Mouse (Mus musculus) heart, postnatal 10 days (tissue): ENCODE results near the gene Ccdc34. TPM values are rescaled to one million over a fixed set of nuclear protein-coding genes. Genes with fewer than 3 reads are reported as not detected.
A peak's percentile ranks its signal among the peaks of the same experiment; 100 is the strongest.
"Not testable (repeated sequence)": the region's sequence is repeated elsewhere in the genome, so short reads cannot be mapped to it uniquely, and the experiment has no call there.

Experiments used
- DNase-seq, 2 experiments: peaks; one replicate each; pipeline ENCODE4 v3.0.0; 2021
- intact Hi-C: fragments of 180-260 bp; cut with DNase I; formaldehyde crosslinking; loops from one replicate; pipeline ENCODE4 v1.15.1; 2025
- total RNA-seq, 2 experiments: library from RNA; stranded (reverse); gene quantifications; 2 replicates each; pipeline ENCODE4 v1.2.3; 2021

Gene Ccdc34
- total RNA-seq, 2 experiments from 2014 or later, result 12.4 to 14.0 TPM

DNA sequence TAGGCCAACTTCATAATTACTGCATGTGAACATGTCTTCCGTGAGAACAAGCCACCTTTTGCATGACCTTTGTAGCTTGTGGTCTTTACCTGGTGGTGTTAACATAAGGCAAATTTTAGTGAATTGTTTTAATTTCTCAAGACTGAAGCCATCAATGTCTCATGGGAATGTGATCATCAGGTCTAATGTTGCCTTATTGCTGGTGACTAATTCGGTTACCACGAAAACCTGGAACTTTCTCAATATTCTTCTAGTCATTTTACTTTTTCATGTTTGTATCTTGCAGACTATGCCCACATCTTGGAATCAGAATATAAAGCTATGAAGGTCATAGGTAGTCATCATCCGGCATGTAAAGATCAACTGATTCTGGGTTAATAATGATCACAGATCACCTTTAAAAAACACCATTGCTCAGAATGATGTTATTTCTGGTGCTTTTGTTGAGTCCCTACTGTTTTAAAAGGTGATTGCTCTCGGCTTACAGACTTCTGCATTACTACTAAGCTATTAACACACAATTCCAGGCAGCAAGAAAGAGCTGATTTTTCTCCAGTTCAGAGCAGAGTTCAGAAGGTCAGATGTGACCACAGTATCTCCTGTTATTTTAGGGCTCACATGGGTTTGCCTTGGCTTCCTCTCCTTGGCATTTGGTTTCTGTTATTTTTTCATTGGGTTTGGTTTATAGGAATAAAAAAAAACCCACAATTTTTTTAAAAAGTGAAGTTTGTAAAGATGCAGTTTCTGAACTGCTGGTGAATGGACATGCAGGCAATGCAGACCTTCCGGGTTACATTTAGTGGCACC, 57.2 kb downstream of the Ccdc34 start:
- intact Hi-C loops, result no loop called here
- no peak for DNase-seq

DNA sequence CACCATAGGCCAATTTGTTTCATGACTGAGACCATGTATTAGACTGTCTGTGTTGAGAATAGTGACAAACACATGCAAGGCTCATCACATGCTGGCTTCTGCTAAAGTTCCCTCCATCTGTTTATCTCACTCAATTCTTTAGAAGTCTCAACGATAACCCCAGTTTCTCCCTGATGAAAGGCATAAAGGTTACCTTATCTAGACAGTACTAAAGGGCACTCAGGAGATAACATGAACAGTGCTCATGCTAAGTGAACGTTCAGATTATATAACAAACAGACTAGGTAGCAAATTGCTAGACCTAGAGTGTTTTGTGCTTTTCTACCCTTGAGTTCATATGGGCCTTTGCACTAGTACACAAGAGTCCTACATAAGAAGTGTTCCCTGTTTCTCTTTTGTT, 59.6 kb downstream of the Ccdc34 start:
- no peak for DNase-seq
- intact Hi-C loops, result no loop called here

- intact Hi-C loops, result no loop called here
- no peak for DNase-seq
These were observed 60.0 kb downstream of the Ccdc34 start for GRCm38 (mm10) chr2:110077655-110078054.

DNA sequence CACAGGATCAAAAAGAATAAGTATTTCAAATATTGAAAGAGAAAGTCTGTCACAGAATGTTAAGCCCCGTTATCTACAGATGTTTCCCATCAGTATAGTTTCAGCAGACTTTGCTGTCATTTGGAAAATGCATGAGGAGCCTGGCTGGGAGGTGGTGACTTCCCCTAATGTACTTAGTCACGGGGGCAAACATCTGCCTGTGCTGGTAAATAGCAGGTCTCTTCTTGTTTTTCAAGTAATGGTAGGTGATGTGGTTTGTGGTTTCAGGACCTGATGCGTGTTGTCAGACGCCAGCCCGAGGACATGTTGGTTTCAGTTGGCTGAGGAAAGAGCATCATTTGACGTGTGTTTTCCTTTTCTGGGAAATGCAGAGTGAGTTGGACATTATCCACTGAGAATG, 62.9 kb downstream of the Ccdc34 start:
- DNase-seq, result no peak
- intact Hi-C loops, result no loop called here

DNA sequence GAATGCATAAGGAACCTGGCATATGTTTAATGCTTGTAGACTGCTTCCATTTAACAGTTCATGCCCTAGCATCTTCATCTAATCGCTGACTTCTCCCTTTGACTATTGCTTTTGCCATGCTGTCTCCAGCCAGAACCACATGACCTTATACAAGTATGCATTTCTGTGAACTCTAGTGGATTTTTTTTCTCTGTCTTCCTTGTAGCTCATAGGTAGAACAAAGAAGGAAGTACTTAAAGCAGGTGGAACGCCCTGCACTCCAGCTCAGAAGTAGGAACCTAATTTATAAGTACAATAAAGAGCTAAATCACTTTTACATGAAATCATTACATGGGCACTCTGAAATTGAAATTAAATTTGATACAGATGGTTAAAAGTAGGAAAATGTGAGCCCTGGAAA, 65.4 kb downstream of the Ccdc34 start:
- DNase-seq, result no peak
- intact Hi-C loops, result no loop called here

GRCm38 (mm10) chr2:110085701-110086143, 68.1 kb downstream of the Ccdc34 start:
- DNase-seq, result peak; percentile 61 to 68
- intact Hi-C loops, result no loop called here

DNA sequence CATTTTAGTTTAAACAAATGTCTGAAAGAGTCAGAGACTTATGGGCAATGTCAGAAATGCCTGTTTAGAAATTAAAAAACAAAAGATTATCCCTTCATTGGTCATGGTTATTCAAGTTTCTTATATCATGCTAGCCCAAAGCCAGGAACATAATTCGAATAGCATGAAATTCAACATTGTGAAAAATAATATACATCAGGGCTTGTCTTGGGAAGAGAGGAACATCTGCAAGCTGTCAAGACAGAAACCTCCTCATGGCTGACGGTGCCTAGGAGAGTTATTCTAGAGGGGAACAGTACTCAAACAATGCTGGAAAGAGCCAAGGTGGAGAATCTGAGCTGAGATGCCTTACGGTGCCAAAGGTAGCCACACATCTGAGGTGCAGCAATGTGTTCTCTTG, 96.5 kb downstream of the Ccdc34 start:
- intact Hi-C loops, result no loop called here
- no peak for DNase-seq

- intact Hi-C loops, result no loop called here
- no peak for DNase-seq
These were observed 111.8 kb downstream of the Ccdc34 start for GRCm38 (mm10) chr2:110129396-110129795.

- intact Hi-C loops, result no loop called here
- DNase-seq, result no peak
These were observed 114.0 kb downstream of the Ccdc34 start for GRCm38 (mm10) chr2:110131573-110131972.

GRCm38 (mm10) chr2:110133356-110134115, 115.9 kb downstream of the Ccdc34 start:
- intact Hi-C loops, result no loop called here
- no peak for DNase-seq

- DNase-seq, result no peak
- intact Hi-C loops, result no loop called here
These were observed 117.4 kb downstream of the Ccdc34 start for GRCm38 (mm10) chr2:110134765-110135594.

DNA sequence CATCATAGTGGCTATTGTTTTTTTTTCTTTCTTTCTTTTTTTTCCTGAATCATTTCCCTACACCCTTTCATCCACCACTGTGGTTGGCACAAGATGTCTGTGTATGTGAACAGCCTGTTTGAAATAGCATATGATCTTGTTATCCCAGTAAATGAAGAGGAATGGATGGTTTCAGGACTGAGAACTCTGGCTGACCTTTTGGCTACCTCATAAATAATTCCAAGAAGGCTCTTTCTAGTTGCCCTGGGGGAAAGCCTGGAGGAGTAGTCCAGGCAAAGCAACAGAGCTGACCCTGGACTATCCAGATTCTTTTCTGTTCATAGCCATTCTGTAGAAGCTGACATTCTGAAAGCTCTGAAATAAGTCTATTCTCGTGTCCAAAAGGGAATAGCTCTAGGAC, 119.7 kb downstream of the Ccdc34 start:
- DNase-seq, result peak in 1 of 2 experiments; percentile 3
- intact Hi-C loops, result no loop called here

- intact Hi-C loops, result no loop called here
- DNase-seq, result no peak
These were observed 120.5 kb downstream of the Ccdc34 start for GRCm38 (mm10) chr2:110138096-110138495.

GRCm38 (mm10) chr2:110147980-110148379, 130.4 kb downstream of the Ccdc34 start:
- DNase-seq, intact Hi-C loops: not testable (repeated sequence)

- DNase-seq, result no peak
- intact Hi-C loops, result no loop called here
These were observed 131.6 kb downstream of the Ccdc34 start for GRCm38 (mm10) chr2:110149246-110149645.

DNA sequence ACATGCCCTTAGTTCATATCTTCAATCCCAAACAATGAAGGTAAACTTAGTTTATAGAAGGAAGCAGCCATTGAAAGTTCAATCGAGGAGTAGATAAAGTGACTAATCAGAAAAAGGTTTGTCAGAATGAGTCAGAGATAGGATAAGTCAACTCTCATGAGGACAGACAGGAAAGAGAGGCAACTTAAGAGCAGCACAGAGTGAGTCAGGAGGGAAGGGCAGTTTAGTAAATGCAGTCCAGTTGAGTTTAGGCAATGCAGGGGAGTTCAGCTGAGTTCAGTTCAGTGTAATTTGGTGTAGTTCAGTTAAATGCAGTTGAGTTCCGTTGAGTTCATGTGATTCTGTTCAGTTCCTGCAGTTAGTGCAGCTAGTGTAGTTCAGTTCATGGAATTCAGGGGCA, 138.7 kb downstream of the Ccdc34 start:
- no peak for DNase-seq
- intact Hi-C loops, result no loop called here

DNA sequence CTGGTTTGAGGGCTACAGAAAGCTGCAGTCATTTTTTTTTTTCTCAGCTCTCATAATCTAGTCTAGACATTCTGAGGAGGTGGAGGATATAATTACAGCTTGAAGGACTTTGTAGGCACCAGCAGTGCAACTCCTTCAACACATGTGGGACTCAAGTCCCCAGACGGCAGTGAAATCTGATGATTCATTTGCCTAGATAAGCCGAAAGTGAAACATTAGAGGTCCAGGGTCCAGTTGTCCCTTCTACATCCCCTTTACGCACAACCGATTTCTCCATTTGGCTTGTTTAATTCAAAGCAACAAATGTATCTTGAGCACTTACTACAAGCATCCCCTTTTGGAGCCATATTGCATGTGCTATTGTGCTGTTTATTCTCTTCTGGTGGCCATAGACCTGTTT, 147.4 kb downstream of the Ccdc34 start:
- DNase-seq, result no peak
- intact Hi-C loops, result no loop called here

GRCm38 (mm10) chr2:110167694-110168093, 150.1 kb downstream of the Ccdc34 start:
- intact Hi-C loops, result no loop called here
- DNase-seq, result no peak

- intact Hi-C loops, result no loop called here
- no peak for DNase-seq
These were observed 150.7 kb downstream of the Ccdc34 start for GRCm38 (mm10) chr2:110168361-110168760.

DNA sequence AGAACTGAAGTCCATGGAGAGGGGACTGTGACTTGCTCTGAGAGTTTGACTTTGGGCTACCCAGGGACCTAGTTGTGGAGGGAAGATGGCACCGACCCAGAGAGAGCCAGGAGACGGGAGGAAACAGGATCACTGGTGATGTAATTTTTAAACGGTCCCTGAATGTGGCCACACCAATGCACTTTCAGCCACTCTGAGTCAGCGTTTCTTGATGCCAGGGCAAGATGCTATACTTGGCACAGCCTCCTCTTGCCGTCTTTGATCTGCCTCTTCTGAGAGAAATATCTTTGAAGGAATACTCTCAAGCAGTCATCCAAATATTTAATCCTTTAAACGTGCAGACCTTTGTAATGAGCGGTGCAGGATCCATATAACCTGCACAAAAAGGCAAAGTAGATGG, 154.8 kb downstream of the Ccdc34 start:
- DNase-seq, result no peak
- intact Hi-C loops, result no loop called here

- DNase-seq, result no peak
- intact Hi-C loops, result no loop called here
These were observed 156.2 kb downstream of the Ccdc34 start for GRCm38 (mm10) chr2:110173818-110174247.
